Mouse (Mus musculus): ENCODE data around the gene Celf2. TPM values are rescaled to one million over a fixed set of nuclear protein-coding genes. Genes with fewer than 3 reads are reported as not detected.
A peak's percentile ranks its signal among the peaks of the same experiment; 100 is the strongest.

The Celf2 gene
- polyA plus RNA-seq, 1 experiment from 2014 or later = 164 TPM

- Histone ChIP-seq H3K4me3 (no peak overlapping the region), H3K4me1 (replicated peaks) (peaks cover 9% of the 10 kb centered on the region), H3K9me3 (no peaks in the 10 kb centered on the region), H3K27me3 (no peaks in the 10 kb centered on the region), H3K36me3 (no peaks in the 10 kb centered on the region), H3K9ac (no peak overlapping the region), H3K4me2 (no peak overlapping the region), H3K27ac (replicated peaks) (no peak overlapping the region)
- no peak for ATAC-seq (ENCODE audit: low FRiP score, low read depth)
- WGBS = 81% methylated on average over 3 of the region's 3 CpGs
These were observed 722.7 kb downstream of the Celf2 start for GRCm38 (mm10) chr2:6786494-6787144.

GRCm38 (mm10) chr2:6770214-6770613 lies 739.1 kb downstream of the Celf2 start:
- H3K4me3 ChIP-seq = no peak overlapping the region
- H3K27me3 ChIP-seq = no peaks in the 10 kb centered on the region
- H3K4me1 ChIP-seq (replicated peaks) = no peaks in the 10 kb centered on the region
- H3K9ac ChIP-seq = no peak overlapping the region
- no peak overlapping the region for H3K27ac ChIP-seq (replicated peaks)
- H3K36me3 ChIP-seq = no peaks in the 10 kb centered on the region
- WGBS = 73% methylated on average over 2 of the region's 2 CpGs
- no peaks in the 10 kb centered on the region for H3K9me3 ChIP-seq
- ATAC-seq (ENCODE audit: low FRiP score, low read depth) = no peak
- H3K4me2 ChIP-seq = no peak overlapping the region

GRCm38 (mm10) chr2:6762381-6762780 lies 747.0 kb downstream of the Celf2 start:
- Histone ChIP-seq H3K4me2 (no peak overlapping the region), H3K36me3 (no peaks in the 10 kb centered on the region), H3K9me3 (no peaks in the 10 kb centered on the region), H3K27me3 (no peaks in the 10 kb centered on the region), H3K27ac (replicated peaks) (no peak overlapping the region), H3K9ac (no peak overlapping the region), H3K4me1 (replicated peaks) (no peaks in the 10 kb centered on the region; the same call in 1 of the 2 replicates), H3K4me3 (no peak overlapping the region)
- 45% methylated on average over 2 of the region's 2 CpGs for WGBS
- no peak for ATAC-seq (ENCODE audit: low FRiP score, low read depth)

- 85% methylated on average over 2 of the region's 2 CpGs for WGBS
- H3K4me1 ChIP-seq (replicated peaks) = peaks cover 8% of the 10 kb centered on the region; the same call in 1 of the 2 replicates
- H3K4me2 ChIP-seq = no peak overlapping the region
- no peaks in the 10 kb centered on the region for H3K9me3 ChIP-seq
- no peaks in the 10 kb centered on the region for H3K36me3 ChIP-seq
- no peak overlapping the region for H3K27ac ChIP-seq (replicated peaks)
- no peaks in the 10 kb centered on the region for H3K27me3 ChIP-seq
- no peak overlapping the region for H3K9ac ChIP-seq
- ATAC-seq (ENCODE audit: low FRiP score, low read depth) = no peak
- no peak overlapping the region for H3K4me3 ChIP-seq
These were observed 766.2 kb downstream of the Celf2 start for GRCm38 (mm10) chr2:6743173-6743572.

GRCm38 (mm10) chr2:6739998-6740668 lies 769.2 kb downstream of the Celf2 start:
- H3K9ac ChIP-seq = no peak overlapping the region
- H3K27ac ChIP-seq (replicated peaks) = no peak overlapping the region
- no peak overlapping the region for H3K4me2 ChIP-seq
- no peaks in the 10 kb centered on the region for H3K27me3 ChIP-seq
- H3K4me3 ChIP-seq = no peak overlapping the region
- peak; percentile 63; the same call in 1 of the 2 replicates for ATAC-seq (ENCODE audit: low FRiP score, low read depth)
- peaks cover 8% of the 10 kb centered on the region; the same call in 1 of the 2 replicates for H3K4me1 ChIP-seq (replicated peaks)
- H3K9me3 ChIP-seq = no peaks in the 10 kb centered on the region
- WGBS = 63% methylated on average over 4 of the region's 4 CpGs
- H3K36me3 ChIP-seq = no peaks in the 10 kb centered on the region

GRCm38 (mm10) chr2:6732026-6732425 lies 777.3 kb downstream of the Celf2 start:
- WGBS = 33% methylated on average over 2 of the region's 2 CpGs

GRCm38 (mm10) chr2:6730860-6731259 lies 778.5 kb downstream of the Celf2 start:
- 65% methylated on average over 3 of the region's 3 CpGs for WGBS

More at GRCm38 (mm10) chr2:6732026-6732425, 777.3 kb downstream of the Celf2 start:
- no peak overlapping the region for H3K4me2 ChIP-seq
- peaks cover 28% of the 10 kb centered on the region for H3K4me1 ChIP-seq (replicated peaks)
- no peaks in the 10 kb centered on the region for H3K36me3 ChIP-seq
- H3K4me3 ChIP-seq = no peak overlapping the region
- no peaks in the 10 kb centered on the region for H3K27me3 ChIP-seq
- no peak overlapping the region for H3K27ac ChIP-seq (replicated peaks)
- no peak for ATAC-seq (ENCODE audit: low FRiP score, low read depth)
- H3K9me3 ChIP-seq = no peaks in the 10 kb centered on the region
- H3K9ac ChIP-seq = no peak overlapping the region

GRCm38 (mm10) chr2:6729984-6730383 lies 779.4 kb downstream of the Celf2 start:
- peak overlapping the region; percentile 21; the same call in 1 of the 2 replicates for H3K27ac ChIP-seq (replicated peaks)
- no peak overlapping the region for H3K4me2 ChIP-seq
- no peak overlapping the region for H3K4me3 ChIP-seq
- no peaks in the 10 kb centered on the region for H3K27me3 ChIP-seq
- no peaks in the 10 kb centered on the region for H3K9me3 ChIP-seq
- no peak overlapping the region for H3K9ac ChIP-seq
- no peak for ATAC-seq (ENCODE audit: low FRiP score, low read depth)
- H3K36me3 ChIP-seq = no peaks in the 10 kb centered on the region
- peaks cover 30% of the 10 kb centered on the region for H3K4me1 ChIP-seq (replicated peaks)
- WGBS = 38% methylated on average over 9 of the region's 9 CpGs

More at GRCm38 (mm10) chr2:6730860-6731259, 778.5 kb downstream of the Celf2 start:
- H3K36me3 ChIP-seq = no peaks in the 10 kb centered on the region
- no peak overlapping the region for H3K9ac ChIP-seq
- no peak for ATAC-seq (ENCODE audit: low FRiP score, low read depth)
- peaks cover 30% of the 10 kb centered on the region for H3K4me1 ChIP-seq (replicated peaks)
- H3K9me3 ChIP-seq = no peaks in the 10 kb centered on the region
- H3K4me3 ChIP-seq = no peak overlapping the region
- H3K4me2 ChIP-seq = no peak overlapping the region
- no peaks in the 10 kb centered on the region for H3K27me3 ChIP-seq
- H3K27ac ChIP-seq (replicated peaks) = no peak overlapping the region

- Histone ChIP-seq H3K4me2 (no peak overlapping the region), H3K9me3 (no peaks in the 10 kb centered on the region), H3K9ac (no peak overlapping the region), H3K4me3 (no peak overlapping the region), H3K36me3 (no peaks in the 10 kb centered on the region), H3K4me1 (replicated peaks) (peaks cover 30% of the 10 kb centered on the region), H3K27ac (replicated peaks) (no peak overlapping the region), H3K27me3 (no peaks in the 10 kb centered on the region)
- 65% methylated on average over 2 of the region's 2 CpGs for WGBS
- ATAC-seq (ENCODE audit: low FRiP score, low read depth) = 0 out of 2 replicates have a peak, but pooled peaks have one; percentile 33
These were observed 780.5 kb downstream of the Celf2 start for GRCm38 (mm10) chr2:6728840-6729252.

- Histone ChIP-seq H3K27ac (replicated peaks) (no peak overlapping the region), H3K36me3 (no peaks in the 10 kb centered on the region), H3K4me2 (no peak overlapping the region), H3K4me3 (no peak overlapping the region), H3K27me3 (no peaks in the 10 kb centered on the region), H3K4me1 (replicated peaks) (peaks cover 39% of the 10 kb centered on the region), H3K9ac (no peak overlapping the region), H3K9me3 (no peaks in the 10 kb centered on the region)
- ATAC-seq (ENCODE audit: low FRiP score, low read depth) = no peak
- WGBS = 66% methylated on average over 5 of the region's 5 CpGs
These were observed 782.0 kb downstream of the Celf2 start for GRCm38 (mm10) chr2:6727366-6727765.

- H3K27me3 ChIP-seq = no peaks in the 10 kb centered on the region
- no peak overlapping the region for H3K9ac ChIP-seq
- 0 out of 2 replicates have a peak, but pooled peaks have one; percentile 7 for ATAC-seq (ENCODE audit: low FRiP score, low read depth)
- no peaks in the 10 kb centered on the region for H3K9me3 ChIP-seq
- no peaks in the 10 kb centered on the region for H3K36me3 ChIP-seq
- no peak overlapping the region for H3K4me3 ChIP-seq
- H3K4me2 ChIP-seq = no peak overlapping the region
- H3K27ac ChIP-seq (replicated peaks) = no peak overlapping the region
- WGBS = 60% methylated on average over 8 of the region's 8 CpGs
- peaks cover 45% of the 10 kb centered on the region for H3K4me1 ChIP-seq (replicated peaks)
These were observed 783.3 kb downstream of the Celf2 start for GRCm38 (mm10) chr2:6726071-6726470.

- Histone ChIP-seq H3K4me2 (no peak overlapping the region), H3K9ac (no peak overlapping the region), H3K4me3 (no peak overlapping the region), H3K27me3 (no peaks in the 10 kb centered on the region), H3K9me3 (no peaks in the 10 kb centered on the region), H3K36me3 (no peaks in the 10 kb centered on the region), H3K4me1 (replicated peaks) (peaks cover 36% of the 10 kb centered on the region), H3K27ac (replicated peaks) (no peak overlapping the region)
- 81% methylated on average over 2 of the region's 2 CpGs for WGBS
- no peak for ATAC-seq (ENCODE audit: low FRiP score, low read depth)
These were observed 785.8 kb downstream of the Celf2 start for GRCm38 (mm10) chr2:6723602-6724001.
